Mouse (Mus musculus) adrenal gland, postnatal 14 days (tissue): Measurements from ENCODE around the gene 4931406P16Rik. TPM values are rescaled to one million over a fixed set of nuclear protein-coding genes. Genes with fewer than 3 reads are reported as not detected.
"Not testable (repeated sequence)": the region's sequence is repeated elsewhere in the genome, so short reads cannot be mapped to it uniquely, and the experiment has no call there.

ENCODE experiments used
- DNase-seq: peaks from one replicate; pipeline ENCODE4 v3.0.0; 2021; ENCODE audit warnings: mixed read lengths
- long read RNA-seq, 2 experiments: library from polyadenylated mRNA; stranded (forward); transcript quantifications; one replicate each; pipeline ENCODE4 v2.0.0; 2021
- total RNA-seq: library from RNA; stranded (reverse); gene quantifications from 2 replicates; pipeline ENCODE4 v1.2.3, GENCODE M21; 2021

The 4931406P16Rik gene
- total RNA-seq = 103 and 156 TPM in 2 replicates
- long read RNA-seq, experiment 1, full-length matches to known transcripts = 1 of 11 reads
- long read RNA-seq, experiment 1, partial matches to known transcripts = 3 of 11 reads
- long read RNA-seq, experiment 1, other reads (novel, unspliced or antisense) = 7 of 11 reads
- long read RNA-seq, experiment 2, full-length matches to known transcripts = 3 of 9 reads
- long read RNA-seq, experiment 2, partial matches to known transcripts = 1 of 9 reads
- long read RNA-seq, experiment 2, other reads (novel, unspliced or antisense) = 5 of 9 reads

DNA sequence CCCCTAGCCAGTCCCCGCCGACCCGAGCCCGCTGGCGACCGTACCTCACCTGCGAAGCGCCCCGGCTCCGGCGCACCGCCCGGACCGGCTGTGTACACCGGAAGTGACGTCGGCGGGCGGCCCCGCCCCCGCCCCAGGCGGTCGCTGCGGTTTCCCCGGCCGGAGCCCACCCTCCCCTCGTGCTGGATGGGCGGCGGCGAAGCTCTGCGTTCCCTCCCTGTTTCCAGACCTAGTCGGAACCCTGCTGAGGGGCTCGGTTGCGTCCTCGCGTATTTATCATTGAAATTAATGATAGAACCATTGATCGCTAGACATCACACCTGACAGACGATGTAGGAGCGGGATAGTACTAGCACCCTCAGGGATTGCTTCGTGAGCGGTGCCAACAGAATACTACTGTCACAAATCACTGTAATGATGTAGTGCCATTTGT, at the start of gene 4931406P16Rik:
Gene 4931406P16Rik, minus strand, starts transcription at position 109 of the 433 bp plus-strand sequence.
- DNase-seq = peak; percentile 93

DNA sequence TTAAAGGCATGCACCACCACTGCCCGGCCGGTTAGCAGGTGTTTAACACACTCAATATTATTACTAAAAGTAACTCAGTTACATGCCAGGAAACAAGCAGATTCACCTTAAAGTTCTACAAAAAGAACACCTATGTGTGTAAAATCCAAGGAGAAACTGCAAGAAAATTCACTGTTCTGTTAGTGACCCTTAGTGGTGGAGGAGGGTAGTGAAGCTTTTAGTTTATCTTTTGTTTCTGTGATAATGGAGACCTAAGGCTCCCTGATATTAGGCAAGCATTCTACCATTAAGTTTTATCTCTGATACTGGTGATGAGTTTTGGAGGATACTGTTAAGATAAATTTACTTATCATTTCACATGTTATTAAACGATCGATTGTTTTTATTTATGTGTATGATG, 42.3 kb upstream of the 4931406P16Rik start:
- no peak for DNase-seq

DNA sequence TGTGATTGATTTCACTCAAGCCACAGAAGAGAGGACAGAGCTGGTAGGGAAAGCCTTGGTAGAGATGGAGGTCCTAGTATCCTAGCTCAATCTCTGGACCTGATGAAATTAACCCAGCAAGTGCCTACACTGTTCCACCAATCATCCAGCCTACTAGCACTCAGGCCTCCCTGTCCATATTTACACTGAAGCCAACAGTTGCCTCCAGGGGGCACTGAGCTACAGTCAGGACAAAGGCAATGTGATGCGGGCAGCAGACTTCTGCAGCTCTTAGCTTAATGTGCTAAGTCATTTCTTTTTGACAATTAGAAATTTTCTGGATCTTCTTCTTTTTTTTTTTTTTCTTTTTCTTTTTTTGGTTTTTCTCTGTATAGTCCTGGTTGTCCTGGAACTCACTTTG, 38.6 kb upstream of the 4931406P16Rik start:
- peak; percentile 27 for DNase-seq

DNA sequence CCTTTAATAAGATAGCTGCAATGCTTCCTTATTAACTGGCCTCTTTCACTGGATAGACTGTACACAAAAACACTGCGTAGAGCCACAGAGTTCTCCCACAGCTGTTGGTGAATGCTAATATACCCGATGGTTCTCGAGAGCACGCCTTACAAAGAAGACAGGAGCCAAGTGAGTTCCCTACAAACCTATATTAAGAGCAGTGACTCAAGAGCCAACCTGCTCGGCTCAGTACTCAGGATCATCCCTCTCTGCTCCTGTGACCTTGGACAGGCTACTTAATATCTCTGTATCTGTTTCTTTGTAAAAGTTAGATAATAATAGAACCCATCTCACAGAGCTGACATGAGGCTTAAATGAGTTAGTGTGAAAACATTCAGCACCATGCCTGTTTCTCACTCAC, 36.8 kb upstream of the 4931406P16Rik start:
- DNase-seq = no peak

DNA sequence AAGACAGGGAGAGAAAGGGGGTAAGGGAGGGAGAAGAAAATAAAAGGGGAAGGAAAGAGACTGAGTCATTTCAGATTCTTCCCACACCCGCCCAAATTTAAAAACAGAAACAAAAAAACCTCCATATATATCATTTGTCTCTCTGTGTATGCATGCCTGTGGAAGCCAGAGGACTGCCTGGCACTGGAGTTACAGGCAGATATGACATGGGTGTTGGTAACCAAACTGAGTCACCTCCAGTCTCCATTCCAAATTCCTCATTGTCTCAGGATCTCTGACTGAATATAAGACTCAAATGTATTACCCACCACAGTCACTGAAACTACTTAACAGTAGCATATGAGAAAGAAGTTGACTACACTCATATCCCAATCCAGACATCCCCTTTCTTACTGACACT, 34.7 kb upstream of the 4931406P16Rik start:
- DNase-seq = no peak

DNA sequence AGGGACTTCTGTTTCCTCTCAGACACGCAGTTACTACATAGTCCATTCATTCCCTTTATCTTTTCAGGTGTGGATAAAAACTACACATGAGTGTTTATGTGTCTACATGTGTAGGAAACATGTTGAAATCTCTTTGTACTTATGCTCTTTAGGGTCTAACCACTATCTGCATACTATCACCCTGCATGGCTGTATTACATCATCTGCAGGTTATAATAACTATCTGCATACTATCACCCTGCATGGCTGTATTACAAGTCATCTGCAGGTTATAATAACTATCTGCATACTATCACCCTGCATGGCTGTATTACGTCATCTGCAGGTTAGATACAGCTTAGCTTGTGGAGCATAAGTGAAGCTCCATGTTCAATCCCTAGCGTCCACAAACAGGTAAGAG, 33.7 kb upstream of the 4931406P16Rik start:
- DNase-seq = no peak

DNA sequence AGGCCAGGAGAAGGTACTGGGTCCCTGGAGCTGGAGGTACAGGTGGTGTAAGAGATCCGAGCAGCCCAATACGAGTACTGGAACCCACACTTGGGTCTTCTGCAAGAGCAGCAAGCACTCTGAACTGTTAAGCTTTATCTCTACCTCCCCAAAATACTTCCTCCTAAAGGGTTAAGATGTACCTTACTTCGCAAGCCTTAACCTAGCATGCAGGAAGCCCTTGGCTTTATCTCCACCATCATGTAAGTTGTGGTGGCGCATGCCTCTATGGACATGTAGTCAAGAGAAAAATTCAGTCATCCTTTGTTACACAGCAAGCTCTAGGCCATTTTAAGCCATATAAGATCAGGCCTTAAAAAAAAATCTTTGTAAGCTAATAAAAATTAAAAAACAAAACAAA, 33.2 kb upstream of the 4931406P16Rik start:
- DNase-seq = no peak

DNA sequence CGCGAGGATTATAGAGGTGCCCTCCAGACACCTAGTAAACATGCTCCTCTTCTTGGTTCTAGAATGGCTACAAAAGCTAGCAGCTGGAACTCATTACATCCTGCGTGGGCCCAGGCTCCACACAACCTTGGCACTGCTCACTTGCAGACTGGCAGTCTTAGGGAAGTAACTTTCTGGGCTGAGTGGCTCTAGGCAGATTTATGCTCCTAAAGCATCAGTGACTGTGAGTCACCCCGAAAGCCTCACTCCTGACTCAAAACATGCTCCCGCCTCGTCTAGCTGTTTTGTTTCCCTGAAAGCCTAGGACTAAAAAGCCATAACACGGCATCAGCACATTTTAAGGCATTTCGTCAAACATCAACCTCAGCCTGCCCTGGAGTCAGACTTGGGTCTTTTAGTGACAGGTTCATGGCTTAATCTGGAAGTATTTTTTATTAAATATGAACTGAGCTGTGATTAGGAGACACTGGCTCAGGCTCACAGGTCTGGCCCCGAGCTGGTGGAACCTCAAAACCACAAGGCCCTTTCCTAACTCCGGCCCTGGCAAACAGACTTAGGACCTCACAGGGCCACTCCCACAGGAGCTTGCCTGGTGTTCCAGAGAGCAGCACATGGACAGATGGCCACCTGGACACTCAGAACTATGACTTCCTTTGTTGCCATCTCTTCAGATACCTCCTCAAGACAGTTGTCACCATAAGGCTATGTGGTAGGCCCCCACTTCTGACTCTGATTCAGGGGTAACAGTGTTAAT, 28.9 kb upstream of the 4931406P16Rik start:
- DNase-seq = peak; percentile 72

DNA sequence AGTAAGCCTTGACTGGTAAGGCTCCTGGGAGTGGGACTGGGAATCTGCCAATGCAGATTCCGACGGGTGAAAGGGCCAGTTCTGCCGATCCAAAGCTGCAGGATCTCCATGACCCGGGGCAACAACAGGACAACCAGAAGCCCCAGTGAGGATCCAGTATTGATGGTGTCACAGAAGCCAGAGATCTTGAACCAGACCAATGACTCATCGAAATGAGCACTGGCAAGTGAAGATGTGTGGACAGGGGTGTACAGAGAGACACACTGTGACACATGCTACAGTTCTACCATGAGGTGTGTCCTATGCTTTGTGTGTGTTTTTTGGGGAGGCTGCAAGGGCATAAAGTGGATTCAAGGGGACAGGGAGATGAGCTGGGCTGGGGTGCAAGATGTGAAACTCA, 27.5 kb upstream of the 4931406P16Rik start:
- DNase-seq = peak; percentile 39

DNA sequence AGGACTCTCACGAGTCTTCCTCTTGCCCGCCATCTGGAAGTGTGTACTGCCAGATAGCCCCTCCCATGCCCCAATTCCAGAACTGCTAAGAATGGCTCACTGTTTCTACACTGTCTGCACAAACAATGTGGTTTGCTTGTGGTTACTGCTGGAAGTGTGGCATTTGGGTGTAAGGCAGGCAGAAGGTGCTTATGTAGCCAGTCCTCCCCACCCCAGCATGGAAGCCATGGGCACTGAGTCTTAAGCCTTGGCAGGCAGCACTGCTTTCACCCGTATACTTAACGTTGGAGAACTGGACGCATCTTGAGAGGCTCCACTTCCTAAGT, 25.8 kb upstream of the 4931406P16Rik start:
- DNase-seq = no peak

DNA sequence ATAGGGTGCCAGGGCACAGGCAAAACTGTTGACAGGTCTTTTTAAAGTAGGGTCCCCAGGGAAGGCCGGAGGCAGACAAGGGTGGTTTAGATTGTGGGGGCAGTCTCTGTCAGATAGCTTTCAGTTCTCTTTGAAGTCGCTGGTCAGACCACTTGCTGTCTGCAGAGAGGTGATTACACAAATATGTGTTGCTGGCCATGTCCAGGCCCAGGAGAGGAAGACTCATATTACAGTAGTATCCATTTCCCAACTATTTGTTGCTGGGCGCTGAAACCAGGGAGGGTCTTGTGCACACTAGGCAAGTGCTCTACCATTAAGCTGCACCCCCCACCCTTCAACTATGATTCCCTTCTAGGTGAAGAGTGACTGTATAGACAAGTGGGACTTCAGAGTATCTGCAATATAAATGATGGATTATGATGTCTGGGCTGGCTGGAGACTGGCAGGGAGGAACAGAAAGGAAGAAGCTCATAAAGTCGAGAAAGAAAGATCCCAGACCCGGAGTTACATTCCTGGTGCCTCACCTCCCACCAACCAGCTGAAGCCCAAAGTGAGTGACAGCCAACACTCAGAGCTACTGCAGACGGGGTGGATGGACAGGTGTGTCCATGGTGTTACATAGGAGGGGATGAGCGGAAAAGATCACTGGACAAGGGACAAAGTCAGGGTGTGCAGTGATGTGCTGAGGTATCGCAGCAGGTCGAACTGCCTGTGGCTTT, 25.3 kb upstream of the 4931406P16Rik start:
- no peak for DNase-seq

DNA sequence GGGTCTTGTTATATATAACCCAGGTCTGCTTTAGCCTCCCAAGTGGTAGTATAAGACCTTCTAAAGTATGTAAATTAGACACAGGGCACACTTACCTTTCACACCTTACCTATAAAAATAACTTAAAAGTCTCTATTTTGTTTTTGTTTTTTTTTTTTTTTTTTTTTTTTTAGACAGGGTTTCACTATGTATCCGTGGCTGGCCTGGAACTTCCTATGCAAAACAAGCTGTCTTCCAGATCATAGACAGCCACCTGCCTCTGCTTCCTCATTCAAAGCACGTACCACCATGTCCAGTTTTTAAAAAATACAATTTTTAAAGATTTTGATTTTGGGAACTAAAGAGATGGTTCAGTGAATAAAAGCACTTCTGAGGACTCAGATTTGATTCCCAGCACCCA, 23.9 kb upstream of the 4931406P16Rik start:
- no peak for DNase-seq

DNA sequence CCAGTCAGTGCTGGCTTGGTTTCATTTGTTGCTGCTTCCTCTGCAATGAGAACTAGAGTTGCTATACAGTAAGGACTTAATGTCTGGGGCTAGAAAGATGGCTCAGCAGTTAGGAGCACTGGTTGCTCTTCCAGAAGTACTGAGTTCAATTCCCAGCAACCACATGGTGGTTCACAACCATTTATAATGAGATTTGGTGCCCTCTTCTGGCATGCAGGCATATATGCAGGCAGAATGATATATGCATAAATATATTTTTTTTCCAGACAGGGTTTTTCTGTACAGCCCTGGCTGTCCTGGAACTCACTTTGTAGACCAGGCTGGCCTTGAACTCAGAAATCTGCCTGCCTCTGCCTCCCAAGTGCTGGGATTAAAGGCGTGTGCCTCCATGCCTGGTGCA, 23.2 kb upstream of the 4931406P16Rik start:
- not testable (repeated sequence) for DNase-seq

DNA sequence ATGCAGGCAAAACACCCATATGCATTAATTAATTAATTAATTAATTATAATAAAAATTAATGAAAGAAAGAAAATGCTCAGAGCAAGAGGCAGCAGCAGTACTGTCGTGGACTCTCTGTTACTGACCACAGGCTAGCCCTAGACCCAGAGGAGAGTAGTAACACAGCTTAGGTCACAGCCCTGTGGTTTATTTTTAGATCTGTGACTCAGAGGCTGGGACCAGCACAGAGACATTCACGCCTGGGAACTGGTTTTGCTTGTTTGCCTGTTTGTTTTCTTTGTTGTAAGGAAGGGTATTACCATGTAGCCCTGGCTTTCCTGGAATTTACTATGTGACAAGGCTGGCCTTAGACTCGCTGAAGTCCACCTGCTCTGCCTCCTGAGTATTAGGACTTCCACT, 14.1 kb upstream of the 4931406P16Rik start:
- no peak for DNase-seq

DNA sequence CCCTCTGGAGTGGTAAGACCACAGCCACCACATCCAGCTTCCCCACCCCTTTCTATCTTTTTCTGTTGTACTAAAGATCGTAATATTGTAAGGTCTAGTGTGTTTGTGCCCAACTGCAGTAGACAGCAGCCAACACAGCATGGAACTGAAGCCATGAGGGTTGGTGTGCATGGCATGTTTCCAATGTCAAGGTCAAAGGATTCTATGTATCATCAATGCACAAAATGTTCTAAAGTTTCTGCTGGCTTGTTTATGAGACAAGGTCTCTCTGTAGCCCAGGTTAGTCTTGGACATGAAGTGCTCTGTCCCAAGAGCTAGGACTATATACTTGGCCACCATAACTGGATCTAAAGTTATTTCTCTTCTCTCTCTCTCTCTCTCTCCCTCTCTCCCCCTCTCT, 11.5 kb upstream of the 4931406P16Rik start:
- no peak for DNase-seq

DNA sequence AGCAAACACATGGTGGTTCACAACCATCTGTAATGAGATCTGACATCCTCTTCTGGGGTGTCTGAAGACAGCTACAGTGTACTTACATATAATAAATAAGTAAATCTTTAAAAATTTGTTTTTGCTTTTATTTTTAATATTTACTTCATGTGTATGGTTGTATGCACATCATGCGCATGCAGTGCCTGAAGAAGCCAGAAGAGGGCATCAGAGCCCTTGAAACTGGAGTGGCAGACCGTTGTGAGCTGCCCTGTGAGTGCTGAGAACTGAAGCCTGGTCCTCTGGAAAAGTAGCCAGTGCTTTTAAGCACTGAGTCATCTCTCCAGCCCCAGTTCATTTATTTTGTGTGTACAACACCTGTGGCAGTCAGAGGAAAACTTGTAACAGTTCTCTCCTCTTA, 10.7 kb upstream of the 4931406P16Rik start:
- no peak for DNase-seq

DNA sequence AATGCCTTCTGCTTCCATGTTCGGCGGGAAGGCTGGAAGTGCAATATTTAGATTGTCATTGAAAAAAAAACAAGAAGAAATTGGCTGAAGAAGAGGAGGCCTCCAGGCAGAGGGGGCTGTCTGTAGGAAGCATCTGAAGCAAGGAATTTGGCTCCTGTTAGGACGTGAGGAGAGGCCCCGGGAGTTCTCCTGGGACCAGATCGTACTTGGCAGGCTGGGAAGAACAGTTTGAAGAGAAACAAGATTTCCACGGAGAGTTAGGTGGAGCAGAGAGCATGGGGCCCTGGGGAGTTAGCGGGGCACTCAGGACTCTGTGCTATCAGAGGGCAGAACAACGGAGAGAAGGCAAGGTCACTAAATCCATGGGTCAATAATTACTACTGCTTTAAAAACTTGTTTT, 10.0 kb upstream of the 4931406P16Rik start:
- DNase-seq = peak; percentile 79

DNA sequence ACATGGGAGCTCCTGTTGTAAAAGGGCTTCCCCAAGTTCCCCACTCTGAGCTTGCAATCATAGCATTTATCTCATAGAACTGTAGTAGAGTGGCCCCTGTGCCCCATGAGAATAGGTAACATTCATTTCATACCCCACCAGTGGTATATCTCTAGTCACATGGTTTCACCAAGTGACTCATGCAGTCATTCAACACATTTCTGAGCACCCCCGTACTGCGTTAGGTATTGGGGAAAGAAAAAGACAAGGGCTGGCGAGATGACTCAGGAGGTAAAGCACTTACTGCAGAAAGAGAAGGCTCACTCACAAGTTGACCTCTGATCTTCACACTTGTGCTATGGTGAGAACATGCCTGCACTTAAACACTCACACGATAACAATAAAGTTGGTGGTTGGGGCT, 8.6 kb upstream of the 4931406P16Rik start:
- DNase-seq = no peak

DNA sequence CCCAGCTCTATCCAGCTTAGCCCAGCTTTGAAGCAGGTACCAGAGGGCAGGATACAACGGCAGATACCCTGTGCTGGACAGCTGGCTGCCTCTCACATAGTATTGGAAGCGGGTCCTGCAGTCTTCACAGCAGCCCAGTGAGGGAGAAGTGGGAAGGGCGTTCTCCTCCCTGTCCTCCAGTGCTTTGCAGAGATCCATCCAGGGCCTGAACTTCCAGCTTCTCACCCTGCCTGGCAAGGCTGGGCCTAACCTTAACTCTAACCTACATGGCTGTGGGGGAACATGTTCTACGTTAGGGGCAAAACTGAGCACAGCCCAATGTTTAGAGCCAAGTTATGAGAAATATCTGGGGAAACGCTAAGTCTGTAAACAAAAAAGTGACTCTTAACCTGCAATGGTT, 7.8 kb upstream of the 4931406P16Rik start:
- peak; percentile 53 for DNase-seq

DNA sequence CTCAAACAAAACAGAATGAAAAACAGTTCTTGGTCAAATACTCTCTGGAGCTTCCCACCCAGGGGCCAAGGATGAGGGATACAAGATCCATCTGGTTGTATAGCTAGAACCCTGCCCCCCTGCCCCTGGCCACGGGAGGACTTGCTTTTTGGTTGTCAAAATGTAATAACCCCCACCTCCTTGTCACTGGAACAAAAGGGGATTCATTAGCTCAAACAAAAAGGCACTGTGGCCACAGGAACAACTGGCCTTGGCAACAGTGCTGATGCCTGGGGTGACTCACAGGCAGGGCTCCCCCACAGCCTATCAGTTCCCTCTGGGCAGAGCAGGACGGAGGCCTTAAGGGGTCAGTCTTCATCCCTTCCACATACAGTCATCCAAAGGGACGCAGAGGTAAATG, 6.6 kb upstream of the 4931406P16Rik start:
- DNase-seq = peak; percentile 72

DNA sequence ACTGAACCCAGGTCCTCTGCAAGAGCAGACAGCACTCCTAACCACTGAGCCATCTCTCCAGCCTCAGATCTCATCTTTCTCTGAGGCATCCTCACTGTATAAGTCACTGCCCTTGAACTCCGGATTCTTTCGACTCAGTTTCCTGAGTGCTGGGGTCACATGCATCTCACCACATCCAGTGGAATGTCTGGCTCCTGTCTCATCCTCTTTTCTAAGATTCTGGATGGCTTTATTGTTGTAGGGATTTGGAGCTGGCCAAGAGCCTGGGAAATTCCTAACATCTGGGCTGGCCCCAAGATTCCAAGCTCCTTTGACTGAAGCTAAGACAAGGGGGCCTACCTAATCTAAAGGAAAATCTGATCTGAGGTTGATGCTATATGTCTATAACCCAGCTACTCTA, 5.8 kb upstream of the 4931406P16Rik start:
- DNase-seq = no peak

DNA sequence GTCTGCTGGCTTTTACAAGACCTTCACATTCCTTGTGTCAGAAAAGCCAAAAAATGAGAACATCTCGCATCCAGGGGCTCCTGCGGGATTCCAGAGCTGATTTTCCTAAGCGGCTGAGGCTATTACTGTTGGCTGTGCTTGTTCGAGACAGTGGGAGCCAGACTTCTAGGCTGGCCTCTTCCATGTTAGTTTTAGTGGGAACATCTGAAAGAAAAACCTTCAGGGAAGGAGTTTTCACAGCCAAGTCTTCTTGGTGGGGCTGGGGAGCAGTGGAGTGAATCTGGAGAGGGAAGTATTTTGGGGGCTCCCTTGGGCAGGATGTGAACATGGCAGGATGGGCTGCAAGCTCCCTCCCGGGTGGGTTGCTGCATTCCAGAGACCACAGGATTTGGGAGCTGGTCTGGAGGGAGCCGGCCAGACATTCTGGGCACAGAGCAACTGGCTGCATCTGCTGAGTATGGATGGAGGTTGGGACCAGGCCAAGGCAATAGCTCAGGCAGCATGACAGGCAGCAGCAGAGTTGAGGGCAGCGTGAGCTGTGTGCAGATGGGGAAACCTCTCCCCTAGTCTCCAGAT, 4.6 kb upstream of the 4931406P16Rik start:
- DNase-seq = peak; percentile 82
